In the genomic region with DNA sequence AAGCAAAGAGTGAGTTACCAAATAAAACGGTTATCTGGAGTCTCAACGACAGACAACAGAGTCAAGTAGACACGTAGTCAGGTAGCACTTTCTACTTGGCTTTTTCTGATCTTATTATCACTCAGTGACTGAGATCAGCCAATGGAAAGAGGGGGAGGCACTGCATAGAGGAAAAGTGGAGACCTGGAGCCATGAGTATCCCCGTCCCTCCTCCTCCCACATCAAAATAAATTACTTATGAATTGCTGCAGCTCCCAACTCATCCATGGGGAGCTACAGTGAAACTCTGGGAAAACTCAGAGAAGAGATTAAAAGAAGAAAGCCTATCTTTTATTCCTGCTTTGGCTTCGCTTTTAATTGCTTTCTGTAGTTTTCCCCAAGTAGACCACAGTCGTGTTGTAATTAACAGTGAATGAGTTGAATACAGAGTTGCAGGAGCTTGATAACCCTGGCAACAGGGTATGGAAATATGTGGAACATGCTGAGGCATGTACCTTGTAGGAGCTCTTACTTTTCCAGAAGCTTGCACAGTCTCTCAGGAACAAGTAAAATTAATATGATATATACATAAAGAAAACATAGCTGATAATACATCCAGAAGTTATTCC, we compare ENCODE assay signal across 18 mouse cellular contexts. TPM values are rescaled to one million over a fixed set of nuclear protein-coding genes. Genes with fewer than 3 reads are reported as not detected.
A peak's percentile ranks its signal among the peaks of the same experiment; 100 is the strongest.
DNase-seq lines count a peak whose midpoint lies in the region; ATAC-seq and TF ChIP-seq lines count a peak whose summit lies in the region.
"Had no signal": no experiment of that assay in that cellular context is flagged by ENCODE, and none has a peak within 500 bp of the region (broad histone marks: within the 10 kb centered on the region; RNA-seq: fewer than 3 reads in every experiment).

No protein-coding gene starts in this region.

- ATAC-seq in midbrain, embryonic 12.5 days (ENCODE audit: low FRiP score, low read depth): 0 out of 2 replicates have a peak, but pooled peaks have one; percentile 2
- ATAC-seq in midbrain, postnatal 0 days (ENCODE audit: low FRiP score): no peak
- ATAC-seq in forebrain, embryonic 15.5 days (replicated peaks): peak; percentile 49
- peak; percentile 55; the same call in 1 of the 2 replicates for ATAC-seq in neural tube, embryonic 15.5 days (ENCODE audit: low FRiP score)
- ATAC-seq: intestine, embryonic 15.5 days; Patski had no signal

- 39% methylated on average over 6 of the region's 6 CpGs for WGBS in midbrain, embryonic 12.5 days
- WGBS in midbrain, postnatal 0 days: 37% methylated on average over 6 of the region's 6 CpGs
- 35% methylated on average over 6 of the region's 6 CpGs for WGBS in forebrain, embryonic 10.5 days
- WGBS in forebrain, embryonic 15.5 days: 5% methylated on average over 6 of the region's 6 CpGs
- 18% methylated on average over 6 of the region's 6 CpGs for WGBS in neural tube, embryonic 15.5 days
- WGBS in heart, embryonic 10.5 days: 37% methylated on average over 6 of the region's 6 CpGs

- no peak overlapping the region for H3K4me2 ChIP-seq in midbrain, embryonic 12.5 days (replicated peaks)
- no peak overlapping the region for H3K4me2 ChIP-seq in midbrain, postnatal 0 days (ENCODE audit: low read depth, low read length, poor library complexity, severe bottlenecking)
- peak overlapping the region; percentile 16 for H3K4me2 ChIP-seq in forebrain, embryonic 15.5 days (replicated peaks)
- peak overlapping the region; percentile 22 for H3K4me2 ChIP-seq in neural tube, embryonic 15.5 days
- H3K4me2 ChIP-seq: embryonic facial prominence, embryonic 12.5 days; intestine, embryonic 15.5 days had no signal

- H3K9me3 ChIP-seq in midbrain, embryonic 12.5 days: no peaks in the 10 kb centered on the region
- no peaks in the 10 kb centered on the region for H3K9me3 ChIP-seq in midbrain, postnatal 0 days (ENCODE audit: low read length)
- no peaks in the 10 kb centered on the region for H3K9me3 ChIP-seq in forebrain, embryonic 10.5 days
- H3K9me3 ChIP-seq in forebrain, embryonic 15.5 days: no peaks in the 10 kb centered on the region
- no peaks in the 10 kb centered on the region for H3K9me3 ChIP-seq in neural tube, embryonic 15.5 days (replicated peaks)
- H3K9me3 ChIP-seq in heart, embryonic 10.5 days: no peaks in the 10 kb centered on the region
- H3K9me3 ChIP-seq: embryonic facial prominence, embryonic 12.5 days; intestine, embryonic 15.5 days; limb, embryonic 10.5 days; midbrain, embryonic 10.5 days had no signal

- peaks cover 11% of the 10 kb centered on the region for H3K4me1 ChIP-seq in midbrain, embryonic 12.5 days
- H3K4me1 ChIP-seq in midbrain, postnatal 0 days (ENCODE audit: insufficient read depth, low read length): no peaks in the 10 kb centered on the region
- H3K4me1 ChIP-seq in forebrain, embryonic 10.5 days: peaks cover 20% of the 10 kb centered on the region
- peaks cover 15% of the 10 kb centered on the region for H3K4me1 ChIP-seq in forebrain, embryonic 15.5 days
- H3K4me1 ChIP-seq in neural tube, embryonic 15.5 days: peaks cover 11% of the 10 kb centered on the region
- no peaks in the 10 kb centered on the region for H3K4me1 ChIP-seq in heart, embryonic 10.5 days
- H3K4me1 ChIP-seq: embryonic facial prominence, embryonic 12.5 days; intestine, embryonic 15.5 days; limb, embryonic 10.5 days had no signal

- no peak overlapping the region for H3K4me3 ChIP-seq in midbrain, embryonic 12.5 days
- H3K4me3 ChIP-seq in midbrain, postnatal 0 days (ENCODE audit: low read depth, low read length): no peak overlapping the region
- H3K4me3 ChIP-seq in forebrain, embryonic 10.5 days: no peak overlapping the region
- no peak overlapping the region for H3K4me3 ChIP-seq in forebrain, embryonic 15.5 days
- no peak overlapping the region for H3K4me3 ChIP-seq in neural tube, embryonic 15.5 days (replicated peaks)
- H3K4me3 ChIP-seq in heart, embryonic 10.5 days: no peak overlapping the region
- H3K4me3 ChIP-seq: embryonic facial prominence, embryonic 12.5 days; intestine, embryonic 15.5 days; limb, embryonic 10.5 days; midbrain, embryonic 10.5 days; myocyte had no signal

- no peak overlapping the region for H3K27ac ChIP-seq in midbrain, embryonic 12.5 days (replicated peaks)
- no peak overlapping the region for H3K27ac ChIP-seq in midbrain, postnatal 0 days (ENCODE audit: low read depth, low read length)
- peak overlapping the region; percentile 63; the same call in 1 of the 2 replicates for H3K27ac ChIP-seq in forebrain, embryonic 10.5 days
- H3K27ac ChIP-seq in forebrain, embryonic 15.5 days (replicated peaks): peak overlapping the region; percentile 61
- H3K27ac ChIP-seq in neural tube, embryonic 15.5 days (replicated peaks): no peak overlapping the region
- no peak overlapping the region for H3K27ac ChIP-seq in heart, embryonic 10.5 days
- H3K27ac ChIP-seq: embryonic facial prominence, embryonic 12.5 days; intestine, embryonic 15.5 days; limb, embryonic 10.5 days; midbrain, embryonic 10.5 days had no signal

- TF ChIP-seq CTCF in midbrain, postnatal 0 days (IDR thresholded peaks at IDR 0.05): no peak

- DNase-seq in midbrain, postnatal 0 days (ENCODE audit: low spot score): no peak
- DNase-seq in forebrain, embryonic 10.5 days (ENCODE audit: extremely low spot score, low spot score): no peak
- no peak for DNase-seq in heart, embryonic 10.5 days (ENCODE audit: low spot score)
- DNase-seq in adrenal gland, postnatal 4 days (ENCODE audit: low spot score in 2 of 2): no peak
- DNase-seq: adrenal gland, postnatal 36 days; cerebellum, adult 11-12 months; heart, postnatal 4 days; kidney, adult 8-10 months; kidney, postnatal 10 days had no signal

- no peaks in the 10 kb centered on the region for H3K27me3 ChIP-seq in midbrain, embryonic 12.5 days
- no peaks in the 10 kb centered on the region for H3K27me3 ChIP-seq in midbrain, postnatal 0 days (ENCODE audit: insufficient read depth, low read length)
- no peaks in the 10 kb centered on the region for H3K27me3 ChIP-seq in forebrain, embryonic 10.5 days (ENCODE audit: poor library complexity, severe bottlenecking)
- no peaks in the 10 kb centered on the region for H3K27me3 ChIP-seq in forebrain, embryonic 15.5 days
- H3K27me3 ChIP-seq in neural tube, embryonic 15.5 days (replicated peaks): no peaks in the 10 kb centered on the region
- H3K27me3 ChIP-seq in heart, embryonic 10.5 days (ENCODE audit: insufficient read depth, poor library complexity, severe bottlenecking): no peaks in the 10 kb centered on the region
- H3K27me3 ChIP-seq: embryonic facial prominence, embryonic 12.5 days; intestine, embryonic 15.5 days; Patski had no signal

- H3K9ac ChIP-seq in midbrain, embryonic 12.5 days (replicated peaks): no peak overlapping the region
- H3K9ac ChIP-seq in midbrain, postnatal 0 days (replicated peaks; ENCODE audit: low read length, poor library complexity, severe bottlenecking): no peak overlapping the region
- no peak overlapping the region for H3K9ac ChIP-seq in forebrain, embryonic 15.5 days (replicated peaks)
- H3K9ac ChIP-seq in neural tube, embryonic 15.5 days (replicated peaks): no peak overlapping the region
- H3K9ac ChIP-seq: embryonic facial prominence, embryonic 12.5 days; intestine, embryonic 15.5 days had no signal

- no peaks in the 10 kb centered on the region for H3K36me3 ChIP-seq in midbrain, embryonic 12.5 days
- no peaks in the 10 kb centered on the region for H3K36me3 ChIP-seq in midbrain, postnatal 0 days (ENCODE audit: insufficient read depth, low read length)
- H3K36me3 ChIP-seq in forebrain, embryonic 10.5 days (replicated peaks): no peaks in the 10 kb centered on the region
- no peaks in the 10 kb centered on the region for H3K36me3 ChIP-seq in forebrain, embryonic 15.5 days
- H3K36me3 ChIP-seq in neural tube, embryonic 15.5 days: no peaks in the 10 kb centered on the region
- no peaks in the 10 kb centered on the region for H3K36me3 ChIP-seq in heart, embryonic 10.5 days
- H3K36me3 ChIP-seq: embryonic facial prominence, embryonic 12.5 days; intestine, embryonic 15.5 days; limb, embryonic 10.5 days; midbrain, embryonic 10.5 days had no signal

RNA-seq across cellular contexts. Expression of gene Epha4, which starts 17.8 kb away (rescaled TPM):
- polyA plus RNA-seq in midbrain, embryonic 12.5 days (2016; fragmentation: Nextera tagmentation; extraction: Ambion mirVana): 32.9 and 39.4 TPM in 2 replicates
- 66.6 and 68.8 TPM in 2 replicates for total RNA-seq in midbrain, postnatal 0 days (2014; rRNA removed)
- polyA plus RNA-seq in midbrain, postnatal 0 days (2015; fragmentation: Nextera tagmentation; extraction: Ambion mirVana): 23.3 and 26.6 TPM in 2 replicates
- 22.9 and 25.9 TPM in 2 replicates for polyA plus RNA-seq in forebrain, embryonic 10.5 days (2016; fragmentation: Nextera tagmentation; extraction: Ambion mirVana)
- polyA plus RNA-seq in forebrain, embryonic 15.5 days (2015; fragmentation: Nextera tagmentation; extraction: Ambion mirVana): 93.3 and 95.7 TPM in 2 replicates
- polyA plus RNA-seq in neural tube, embryonic 15.5 days (2015; fragmentation: Nextera tagmentation; extraction: Ambion mirVana): 27.9 and 36.8 TPM in 2 replicates
- polyA plus RNA-seq in heart, embryonic 10.5 days (2016; fragmentation: Nextera tagmentation; extraction: Ambion mirVana): 6.1 and 11.5 TPM in 2 replicates
- 10 to 100 TPM in 1 of 2 experiments, 1 to 10 TPM in 1; 4.5 to 10.1 TPM for total RNA-seq in adrenal gland, postnatal 4 days (2021)

Comparison
In these comparisons a context has a peak if more than half of its experiments do, and no peak if none do; other contexts are left out.
1. H3K27ac ChIP-seq: peak in forebrain, embryonic 10.5 days (single experiment) and forebrain, embryonic 15.5 days (single experiment); none in midbrain, embryonic 12.5 days (single experiment), midbrain, postnatal 0 days (single experiment), neural tube, embryonic 15.5 days (single experiment) and heart, embryonic 10.5 days (single experiment).
2. H3K4me2 ChIP-seq: peak in forebrain, embryonic 15.5 days (single experiment) and neural tube, embryonic 15.5 days (single experiment); none in midbrain, embryonic 12.5 days (single experiment) and midbrain, postnatal 0 days (single experiment).